Mouse (Mus musculus) brown adipose tissue, adult 24 weeks (tissue): ENCODE results near the gene Pcdh9. TPM values are rescaled to one million over a fixed set of nuclear protein-coding genes. Genes with fewer than 3 reads are reported as not detected.

Experiments
- H3K27ac ChIP-seq: fragments of 200-500 bp; replicated peaks from 2 replicates; pipeline ENCODE4 v1.5.1; 2012; ENCODE audit warnings: low read depth, mild to moderate bottlenecking, low read length
- H3K4me1 ChIP-seq: fragments of 200-500 bp; 2 replicates; pipeline ENCODE4 v1.6.1; 2012; ENCODE audit warnings: low read length, mixed read lengths; ENCODE audit not compliant: control insufficient read depth, insufficient read depth, insufficient read length
- H3K4me3 ChIP-seq: fragments of 200-500 bp; 2 replicates; pipeline ENCODE4 v1.5.1; 2012; ENCODE audit warnings: low read depth, mild to moderate bottlenecking, low read length, moderate library complexity; ENCODE audit not compliant: insufficient read depth
- polyA plus RNA-seq: library from polyadenylated mRNA; stranded (reverse); fragments of >200 nt; gene quantifications from 2 replicates; pipeline ENCODE4 v1.2.4, GENCODE M21; 2012; ENCODE audit not compliant: missing spikeins, insufficient read depth, insufficient read length

Pcdh9 gene
- polyA plus RNA-seq, 1 experiment, result 0.16 TPM

DNA sequence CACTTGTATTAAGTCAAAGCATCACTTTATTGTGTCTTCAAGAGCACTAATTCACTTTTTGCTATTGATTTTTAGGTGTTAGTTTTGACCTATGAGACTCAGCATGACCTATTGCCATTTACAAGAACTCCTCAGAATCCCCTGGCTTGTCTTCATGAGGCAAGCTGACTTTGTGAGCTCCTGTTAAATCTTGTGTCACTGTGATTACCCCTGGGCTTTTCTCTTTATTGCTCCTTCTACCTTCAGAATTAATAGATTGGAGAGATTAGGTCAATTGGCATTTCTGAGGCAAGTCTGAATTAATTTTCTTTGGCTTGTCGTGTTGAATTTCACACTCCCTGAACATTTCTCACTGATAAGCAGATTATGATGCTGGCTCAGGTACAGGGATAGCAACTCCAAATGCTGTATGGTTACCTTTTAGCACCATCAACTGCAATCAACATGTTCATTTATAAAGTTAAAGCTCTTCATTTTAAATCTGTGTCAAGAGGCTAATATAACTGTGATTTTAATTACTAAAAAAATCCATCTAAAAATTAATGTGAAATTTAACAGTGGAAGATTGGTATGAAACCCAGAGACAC is 44.3 kb downstream of the Pcdh9 start:
- no peak overlapping the region for H3K4me3 ChIP-seq
- no peaks in the 10 kb centered on the region for H3K4me1 ChIP-seq

DNA sequence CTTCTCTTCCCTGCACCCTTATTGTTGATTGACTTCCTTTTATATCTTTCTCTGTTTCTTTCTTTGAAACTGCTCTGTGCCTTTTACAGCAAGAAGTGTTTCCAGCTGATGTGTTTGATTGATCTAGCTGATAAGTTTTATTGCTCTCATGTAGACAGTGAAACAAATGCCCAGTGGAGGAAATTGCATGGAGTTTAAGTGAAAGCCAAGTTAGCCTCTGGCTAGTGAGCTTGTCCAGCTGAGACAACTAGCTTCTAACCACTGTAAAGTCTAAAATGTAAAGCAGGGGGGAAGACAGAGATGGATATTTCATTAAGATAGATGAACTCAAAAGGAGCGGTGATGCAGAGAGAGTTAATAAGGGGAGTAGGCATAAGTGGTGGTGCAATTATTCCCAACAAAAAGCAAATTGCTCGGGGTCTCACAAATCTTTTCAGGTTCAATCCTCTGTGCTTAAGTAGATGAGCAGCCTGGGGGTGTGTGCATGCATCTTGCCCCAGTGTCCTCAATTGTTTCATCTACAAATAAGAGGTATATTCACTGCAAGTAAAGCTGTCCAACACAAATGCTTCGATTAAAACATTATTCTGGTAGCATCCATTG is 47.7 kb downstream of the Pcdh9 start:
- H3K27ac ChIP-seq, result no peak overlapping the region
- no peak overlapping the region for H3K4me3 ChIP-seq
- no peaks in the 10 kb centered on the region for H3K4me1 ChIP-seq

More for the DNA sequence above, 44.3 kb downstream of the Pcdh9 start:
- H3K27ac ChIP-seq, result no peak overlapping the region

DNA sequence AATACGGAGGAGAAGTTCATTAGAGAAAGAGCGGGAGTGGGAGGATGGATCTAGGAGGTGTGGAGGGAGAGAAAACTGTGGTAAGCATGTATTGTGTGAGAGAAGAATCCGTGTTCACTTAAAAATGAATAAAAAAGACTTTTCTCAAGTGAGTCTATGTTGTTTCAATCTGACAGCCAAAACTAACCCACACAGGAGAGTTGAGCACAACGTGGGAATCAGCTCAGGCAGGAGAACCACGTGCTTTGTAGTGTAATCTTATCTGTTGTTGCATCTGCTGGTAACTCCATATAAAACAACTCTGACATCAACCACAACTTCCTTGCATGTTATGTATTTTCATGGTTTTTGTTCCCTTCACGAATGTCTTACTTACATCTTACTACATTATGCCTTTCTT is 58.0 kb downstream of the Pcdh9 start:
- Histone ChIP-seq H3K27ac (no peak overlapping the region), H3K4me1 (no peaks in the 10 kb centered on the region), H3K4me3 (no peak overlapping the region)

- Histone ChIP-seq H3K4me1 (no peaks in the 10 kb centered on the region; the same call in 1 of the 2 replicates), H3K27ac (no peak overlapping the region)
Measured at GRCm38 (mm10) chr14:93827159-93827558, 63.3 kb downstream of the Pcdh9 start.

DNA sequence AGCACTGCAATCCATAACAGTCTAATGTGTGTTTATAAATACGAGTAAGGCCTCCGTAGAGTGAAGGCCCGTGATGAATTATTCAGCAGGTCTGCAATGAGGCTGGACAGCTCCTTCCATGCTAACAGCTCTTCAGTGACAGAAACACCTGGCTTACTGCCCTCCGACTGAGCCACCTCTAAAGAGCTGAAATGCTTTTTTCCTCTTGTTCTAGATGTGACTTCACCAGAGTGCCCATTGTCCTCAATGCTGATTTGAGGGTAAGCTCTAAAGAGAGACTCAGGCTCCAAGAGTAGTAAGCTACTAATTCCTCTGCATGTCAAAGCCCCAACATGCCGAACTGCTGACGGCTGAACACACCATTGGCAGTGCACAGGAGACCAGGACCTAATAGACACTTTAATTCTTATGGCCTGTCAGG is 64.4 kb downstream of the Pcdh9 start:
- H3K4me3 ChIP-seq, result no peak overlapping the region
- H3K4me1 ChIP-seq, result no peaks in the 10 kb centered on the region; the same call in 1 of the 2 replicates
- H3K27ac ChIP-seq, result no peak overlapping the region

More at GRCm38 (mm10) chr14:93827159-93827558, 63.3 kb downstream of the Pcdh9 start:
- H3K4me3 ChIP-seq, result no peak overlapping the region

DNA sequence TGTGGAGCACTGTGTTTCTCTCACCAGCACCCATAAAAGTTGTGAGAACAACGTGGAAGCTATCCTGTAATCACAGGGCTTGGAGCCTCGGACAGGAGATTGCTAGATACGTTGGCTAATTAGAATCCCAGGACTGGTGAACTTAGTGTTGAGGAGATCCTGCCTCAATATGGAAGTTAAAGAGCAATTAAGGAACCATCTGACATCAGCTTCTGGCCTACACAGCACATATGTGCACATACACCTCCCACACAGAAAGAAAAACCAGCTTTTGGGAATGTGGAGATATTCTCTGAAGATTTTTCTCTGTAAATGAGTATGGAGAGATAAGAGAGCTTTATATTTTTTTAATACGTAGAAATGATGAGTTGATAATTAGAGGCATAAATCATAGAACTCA is 71.6 kb downstream of the Pcdh9 start:
- Histone ChIP-seq H3K27ac (no peak overlapping the region), H3K4me1 (no peaks in the 10 kb centered on the region), H3K4me3 (no peak overlapping the region)

- Histone ChIP-seq H3K4me3 (no peak overlapping the region), H3K27ac (no peak overlapping the region), H3K4me1 (no peaks in the 10 kb centered on the region)
Measured at GRCm38 (mm10) chr14:93817591-93817990, 72.9 kb downstream of the Pcdh9 start.

DNA sequence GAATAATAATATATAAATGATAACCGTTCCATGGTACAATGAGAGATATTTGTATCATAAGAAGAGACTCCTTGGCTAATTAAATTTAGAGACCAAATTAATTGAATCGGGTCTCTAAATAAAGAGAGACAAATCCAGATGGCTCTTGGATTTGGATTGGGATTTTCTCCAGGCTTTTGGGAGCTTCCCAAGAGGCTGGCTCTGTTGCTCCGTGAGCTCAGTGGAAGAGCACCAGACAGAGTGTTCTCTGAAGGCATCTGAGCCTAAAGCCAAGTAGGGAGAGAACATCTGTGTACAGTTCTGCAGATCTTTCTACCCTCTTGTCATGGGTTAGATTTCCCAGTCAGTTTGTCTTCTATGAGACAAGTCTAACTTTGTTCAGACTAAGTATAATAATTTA is 95.9 kb downstream of the Pcdh9 start:
- Histone ChIP-seq H3K4me1 (no peaks in the 10 kb centered on the region), H3K27ac (no peak overlapping the region), H3K4me3 (no peak overlapping the region)

- Histone ChIP-seq H3K4me1 (no peaks in the 10 kb centered on the region; the same call in 1 of the 2 replicates), H3K27ac (no peak overlapping the region), H3K4me3 (no peak overlapping the region)
Measured at GRCm38 (mm10) chr14:93786234-93786633, 104.2 kb downstream of the Pcdh9 start.

DNA sequence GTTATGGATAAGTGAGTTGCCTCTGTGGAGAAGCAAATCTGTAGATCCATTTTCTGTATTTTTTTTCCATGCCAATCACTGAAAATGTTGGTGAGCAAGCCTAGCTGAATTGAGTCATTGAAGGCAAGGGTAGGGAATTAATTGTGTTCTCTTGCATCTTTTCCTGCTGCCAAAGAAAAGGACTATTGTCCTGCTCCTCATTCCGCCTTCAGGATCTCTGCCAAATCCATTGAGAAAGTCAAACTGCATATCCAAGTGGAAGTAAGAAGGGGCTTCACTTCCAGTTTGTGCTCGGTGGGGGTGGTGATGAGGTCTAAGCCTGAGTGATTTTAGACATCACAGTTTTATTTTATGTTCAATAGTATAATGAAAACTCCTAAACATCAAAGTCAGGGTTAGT is 105.4 kb downstream of the Pcdh9 start:
- Histone ChIP-seq H3K4me1 (no peaks in the 10 kb centered on the region; the same call in 1 of the 2 replicates), H3K4me3 (no peak overlapping the region), H3K27ac (no peak overlapping the region)

- H3K4me1 ChIP-seq, result no peaks in the 10 kb centered on the region
- no peak overlapping the region for H3K4me3 ChIP-seq
Measured at GRCm38 (mm10) chr14:93762855-93763254, 127.6 kb downstream of the Pcdh9 start.

GRCm38 (mm10) chr14:93734077-93734673 is 156.3 kb downstream of the Pcdh9 start:
- no peaks in the 10 kb centered on the region for H3K4me1 ChIP-seq
- no peak overlapping the region for H3K4me3 ChIP-seq
- H3K27ac ChIP-seq, result no peak overlapping the region

More at GRCm38 (mm10) chr14:93762855-93763254, 127.6 kb downstream of the Pcdh9 start:
- no peak overlapping the region for H3K27ac ChIP-seq

GRCm38 (mm10) chr14:93725798-93726197 is 164.7 kb downstream of the Pcdh9 start:
- Histone ChIP-seq H3K4me3 (no peak overlapping the region), H3K4me1 (no peaks in the 10 kb centered on the region), H3K27ac (no peak overlapping the region)

DNA sequence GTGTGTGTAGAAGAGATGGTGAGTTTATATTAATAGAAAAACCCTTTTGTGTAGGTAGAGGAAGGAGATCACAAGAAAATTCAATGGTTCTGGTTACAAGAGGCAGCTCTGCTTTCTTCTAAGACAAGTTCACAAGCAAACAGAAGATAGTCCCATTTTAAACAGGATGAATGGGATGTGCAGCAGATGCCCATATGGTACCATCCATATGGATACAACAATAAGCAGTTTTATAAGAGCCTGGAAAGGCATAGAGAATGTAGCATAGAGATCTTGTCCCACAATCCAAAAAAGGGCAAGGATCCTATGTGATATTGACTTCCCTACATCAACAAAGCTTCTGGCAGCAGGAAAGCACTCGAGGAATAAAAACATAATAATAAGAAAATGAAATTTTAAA is 171.3 kb downstream of the Pcdh9 start:
- H3K27ac ChIP-seq, result no peak overlapping the region
- no peaks in the 10 kb centered on the region for H3K4me1 ChIP-seq
- H3K4me3 ChIP-seq, result no peak overlapping the region

- H3K4me3 ChIP-seq, result no peak overlapping the region
- H3K27ac ChIP-seq, result no peak overlapping the region
- no peaks in the 10 kb centered on the region for H3K4me1 ChIP-seq
Measured at GRCm38 (mm10) chr14:93713250-93713935, 177.1 kb downstream of the Pcdh9 start.
